Mouse (Mus musculus): Measurements from ENCODE around the gene Tbx3.
A peak's percentile ranks its signal among the peaks of the same experiment; 100 is the strongest.

The Tbx3 gene

DNA sequence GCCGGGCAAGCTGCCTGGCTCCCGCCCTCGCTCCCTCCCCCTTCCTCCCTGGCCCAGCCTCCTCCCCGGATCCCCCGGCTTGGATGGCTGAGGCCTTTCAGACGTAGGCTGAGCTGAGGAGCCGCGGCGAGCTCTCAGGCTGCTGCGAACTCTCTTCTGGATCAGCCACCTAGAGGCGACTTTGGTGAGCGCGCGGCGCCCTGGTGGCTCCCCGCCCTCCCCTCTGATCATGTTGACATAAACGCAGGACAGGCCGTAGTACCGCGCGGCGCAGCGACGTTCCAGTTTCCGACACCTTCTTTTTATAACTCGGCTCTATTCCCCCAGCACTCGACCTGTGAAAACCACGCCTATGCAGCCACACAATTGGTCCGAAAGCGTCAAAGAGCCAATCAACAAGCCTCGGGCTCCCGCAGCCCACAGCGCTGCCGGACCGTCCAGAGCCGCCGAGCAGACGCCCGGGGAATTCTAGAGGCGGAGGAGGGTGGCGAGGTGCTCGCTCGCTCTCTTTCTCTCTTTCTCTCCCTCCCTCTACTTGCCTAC lies at the start of gene Tbx3:
Gene Tbx3 (plus strand): TSS at position 104 of the 543 bp plus-strand sequence.
- DNase-seq = peak; percentile 33 to 35

DNA sequence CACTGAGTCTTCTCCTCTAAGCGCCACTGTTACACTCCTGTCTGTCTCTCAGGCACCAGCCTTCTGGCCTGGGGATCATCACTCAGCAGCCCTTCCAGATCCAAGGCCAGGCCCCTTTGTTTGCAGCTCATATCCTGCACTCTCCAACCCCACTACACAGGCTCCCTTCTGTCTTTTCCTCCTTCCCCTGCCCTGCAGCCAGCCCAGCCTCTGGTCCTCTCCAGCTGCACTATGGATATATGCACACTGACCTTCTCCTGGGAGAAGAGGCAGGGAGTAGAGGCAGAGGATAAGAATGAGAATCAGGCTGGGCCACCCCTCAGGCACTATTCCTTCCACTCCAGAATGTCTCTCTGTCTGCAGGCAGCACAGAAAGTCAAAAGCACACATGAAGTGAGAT lies 48.4 kb upstream of the Tbx3 start:
- DNase-seq = no peak

DNA sequence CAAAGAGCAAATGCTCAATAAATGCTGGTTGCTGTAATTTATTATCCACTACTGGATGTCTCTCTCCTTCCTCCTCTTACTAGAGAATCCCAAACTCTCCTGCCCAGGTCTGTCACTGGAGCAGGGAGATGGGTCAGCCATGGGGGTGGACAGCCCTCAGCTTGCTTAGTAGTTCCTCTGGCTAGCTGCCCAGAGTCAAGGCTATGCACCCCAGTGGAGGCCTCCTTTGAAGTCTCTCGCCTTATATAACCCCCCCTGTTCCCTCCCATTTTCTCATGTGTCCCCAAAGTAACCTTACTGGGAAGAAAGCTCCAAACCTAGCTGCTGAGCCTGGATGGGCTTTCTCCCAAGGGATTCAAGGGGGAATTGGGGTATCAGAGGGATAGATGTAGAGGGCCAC lies 45.9 kb upstream of the Tbx3 start:
- no peak for DNase-seq

DNA sequence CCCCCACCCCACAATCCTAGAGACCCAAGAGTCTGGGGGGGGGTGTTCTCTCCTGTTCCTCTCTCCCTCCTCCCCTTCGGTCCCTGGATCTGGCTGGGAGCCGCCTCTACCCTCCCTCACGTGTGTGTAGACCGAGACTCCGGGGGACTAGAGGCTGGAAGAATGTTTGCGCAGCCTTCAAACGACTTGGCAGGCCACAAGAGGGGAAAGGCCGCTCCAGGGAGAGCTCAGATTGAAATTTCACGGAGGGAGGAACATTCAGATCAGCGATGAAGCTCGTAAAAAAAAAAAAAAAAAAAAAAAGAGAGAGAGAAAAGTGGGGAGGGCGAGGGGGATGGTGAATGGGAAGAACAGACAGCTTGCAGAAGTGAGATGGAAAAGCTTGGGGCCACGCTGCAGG lies 44.9 kb upstream of the Tbx3 start:
- DNase-seq = no peak

DNA sequence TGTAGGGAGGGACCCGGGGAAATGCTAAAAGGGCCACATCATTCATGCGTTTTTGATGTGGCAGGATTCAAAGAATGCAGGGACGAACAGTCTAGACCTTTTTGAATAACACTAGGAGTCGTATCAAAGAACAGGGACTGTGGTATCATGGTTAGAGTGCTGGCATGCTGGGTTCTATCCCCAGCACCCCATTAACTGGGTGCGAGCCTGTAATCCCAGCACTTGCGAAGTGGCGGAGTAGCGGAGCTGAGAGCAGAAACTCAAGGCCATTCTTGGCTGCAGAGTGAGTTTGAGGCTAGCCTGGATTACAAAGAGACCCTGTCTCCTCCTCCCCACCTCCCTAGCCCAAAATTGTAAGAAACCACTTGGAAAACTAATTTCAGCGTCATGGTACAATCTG lies 44.3 kb upstream of the Tbx3 start:
- no peak for DNase-seq

DNA sequence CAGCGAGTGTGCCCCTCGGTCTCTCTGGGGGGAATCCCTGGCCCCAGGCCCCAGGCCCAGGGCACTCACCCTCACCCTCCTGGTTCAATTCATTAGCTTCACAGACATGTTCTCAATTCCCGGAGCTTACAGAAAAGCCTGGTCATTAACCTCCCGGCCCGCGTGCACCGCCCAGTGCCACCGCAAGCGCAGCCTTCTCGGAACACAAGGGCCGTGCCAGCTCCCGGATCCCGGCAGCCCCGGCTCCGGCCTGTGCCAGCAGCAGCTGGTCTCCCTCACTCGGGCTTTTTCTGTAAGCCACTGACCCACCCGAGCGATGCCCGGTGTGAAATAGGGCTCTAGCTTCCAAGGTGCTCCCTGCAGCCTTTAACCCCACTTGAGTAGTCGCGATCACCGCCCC lies 43.8 kb upstream of the Tbx3 start:
- DNase-seq = no peak

DNA sequence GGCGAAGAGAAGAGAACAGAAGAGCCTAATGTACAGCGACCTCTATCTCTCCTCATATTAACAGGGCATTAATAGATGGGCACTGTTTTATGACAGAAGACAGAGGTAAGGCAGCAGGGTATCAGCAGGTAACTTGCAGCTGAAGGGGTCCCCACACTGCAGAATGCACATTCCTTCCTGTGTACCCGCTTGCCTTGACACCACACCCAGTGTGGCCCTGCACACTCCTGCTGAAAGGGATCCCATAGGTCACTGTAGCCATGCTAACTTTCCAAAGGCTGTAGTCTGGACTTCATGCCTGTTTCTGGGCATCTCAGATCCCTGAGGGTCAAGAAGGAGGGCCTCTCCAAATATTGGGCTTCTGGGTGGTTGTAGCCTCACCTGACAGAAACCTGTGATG lies 42.4 kb upstream of the Tbx3 start:
- no peak for DNase-seq

DNA sequence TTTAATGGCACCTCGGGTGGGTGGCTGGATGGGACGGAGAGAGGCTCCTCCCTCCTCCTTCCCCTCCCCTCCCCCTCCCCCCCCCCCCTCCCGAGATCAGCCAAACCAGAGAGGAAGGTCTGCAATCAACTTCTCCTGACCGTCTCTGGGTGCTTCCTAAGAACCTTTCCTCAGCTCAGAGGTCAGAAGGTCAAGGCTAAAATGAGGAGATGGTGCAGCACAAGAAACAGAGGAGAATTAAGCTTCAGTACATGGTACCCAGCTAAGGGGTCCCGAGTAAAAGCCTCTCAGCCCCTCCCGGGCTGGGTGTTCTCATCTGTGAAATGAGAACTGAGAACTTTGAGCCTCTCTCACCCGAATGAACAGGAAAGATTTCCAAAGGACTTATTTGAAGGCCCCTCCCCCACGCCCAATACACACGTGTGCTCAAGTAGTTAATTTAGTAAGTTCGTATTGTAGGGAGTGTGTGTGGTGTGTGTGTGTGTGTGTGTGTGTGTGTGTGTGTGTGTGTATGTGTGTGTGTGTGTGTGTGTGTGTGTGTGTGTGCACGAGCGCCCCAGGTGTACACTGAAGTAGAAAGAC lies 41.6 kb upstream of the Tbx3 start:
- no peak for DNase-seq

DNA sequence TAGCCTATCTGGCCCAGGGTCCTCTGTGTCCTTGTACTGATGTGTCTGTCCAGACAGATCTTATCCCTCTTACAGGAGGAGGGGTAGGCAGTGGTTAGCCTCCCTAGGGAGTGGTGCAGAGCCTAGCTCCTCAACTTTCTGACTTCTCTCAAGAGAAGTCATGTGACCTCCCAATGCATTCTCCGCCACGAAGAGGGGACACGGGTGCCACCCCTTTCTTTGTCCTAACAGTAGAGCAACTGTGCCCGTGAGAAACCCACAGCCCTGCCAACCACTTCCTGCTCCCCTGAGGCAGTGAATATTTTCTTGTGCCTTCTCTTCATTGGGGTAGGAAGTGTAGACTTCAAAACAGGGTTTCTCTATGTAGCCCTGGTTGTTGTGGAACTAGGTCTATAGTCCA lies 36.9 kb upstream of the Tbx3 start:
- no peak for DNase-seq

DNA sequence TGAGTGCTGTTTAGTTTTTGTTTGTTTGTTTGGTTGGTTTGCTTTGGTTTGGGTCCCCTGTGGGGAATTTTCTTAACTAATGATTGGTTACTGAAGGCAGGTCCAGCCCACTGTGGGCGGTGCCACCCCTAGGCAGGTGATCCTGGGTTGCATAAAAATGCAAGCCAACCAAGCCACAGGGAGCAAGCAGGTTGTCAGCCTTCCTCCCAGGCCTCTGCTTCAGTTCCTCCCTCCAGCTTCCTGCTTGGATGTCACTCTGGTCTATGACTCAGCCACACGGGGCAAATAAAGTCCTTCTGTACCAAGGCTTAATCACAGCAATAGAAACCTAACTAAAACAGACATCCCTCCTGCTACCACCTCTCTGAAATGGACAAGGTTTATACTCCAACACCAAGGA lies 35.6 kb upstream of the Tbx3 start:
- no peak for DNase-seq

DNA sequence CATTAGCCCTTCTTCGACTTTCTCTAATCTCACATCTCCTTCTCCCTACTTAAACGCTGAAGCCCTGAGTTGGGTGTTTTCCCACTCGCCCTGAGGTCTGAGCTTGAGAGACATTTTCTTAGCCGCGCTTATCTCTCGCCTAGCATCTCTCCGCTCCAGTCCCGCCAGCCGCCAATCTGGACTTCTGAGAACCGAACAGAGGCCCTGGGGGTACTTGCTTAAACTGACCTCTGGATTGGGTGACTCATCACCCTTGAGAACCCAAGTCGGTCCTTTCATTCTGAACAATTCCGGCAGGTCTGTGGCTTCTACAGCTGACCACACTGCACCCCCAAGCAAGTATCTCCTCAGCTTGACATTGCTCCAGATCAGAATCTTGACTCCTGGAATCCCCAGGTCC lies 32.2 kb upstream of the Tbx3 start:
- no peak for DNase-seq

DNA sequence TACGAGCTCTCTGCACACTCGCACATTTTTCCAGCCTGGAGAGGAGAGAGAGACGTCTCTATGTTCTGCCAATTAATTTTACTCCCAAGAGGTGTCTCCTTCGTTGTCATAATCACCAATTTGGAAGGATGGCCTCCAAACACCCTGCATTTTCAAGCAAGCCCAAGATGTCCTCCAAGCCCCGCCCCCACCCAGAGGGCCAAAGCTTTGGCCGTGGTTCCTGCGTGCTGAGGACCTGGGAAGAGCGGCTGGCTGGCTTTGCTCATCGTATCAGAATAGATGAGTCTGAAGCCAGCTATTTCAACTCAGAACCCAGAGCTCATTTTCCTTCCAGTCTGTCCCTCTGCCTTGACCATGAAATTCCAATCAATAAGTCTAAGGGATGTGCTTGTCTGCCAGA lies 29.4 kb upstream of the Tbx3 start:
- no peak for DNase-seq

DNA sequence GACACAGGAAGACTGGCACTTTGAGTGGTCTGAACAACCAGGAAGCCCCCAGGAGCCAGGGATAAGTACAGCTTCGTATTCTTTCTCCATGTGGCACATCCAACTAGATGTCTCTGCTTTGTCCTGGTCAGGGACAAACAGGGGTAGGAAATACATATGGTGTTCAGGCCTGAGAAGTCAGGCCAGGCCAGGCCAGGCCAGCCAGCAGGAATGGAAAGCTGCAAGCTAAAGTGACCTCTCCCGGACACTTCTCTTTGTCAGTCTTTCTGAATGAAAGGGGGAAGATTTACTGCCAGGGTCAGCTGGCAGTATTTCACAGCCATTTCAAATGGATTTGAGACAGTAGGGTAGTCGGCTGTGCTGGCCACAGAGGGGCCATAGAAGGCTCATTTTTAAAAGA lies 28.8 kb upstream of the Tbx3 start:
- no peak for DNase-seq

DNA sequence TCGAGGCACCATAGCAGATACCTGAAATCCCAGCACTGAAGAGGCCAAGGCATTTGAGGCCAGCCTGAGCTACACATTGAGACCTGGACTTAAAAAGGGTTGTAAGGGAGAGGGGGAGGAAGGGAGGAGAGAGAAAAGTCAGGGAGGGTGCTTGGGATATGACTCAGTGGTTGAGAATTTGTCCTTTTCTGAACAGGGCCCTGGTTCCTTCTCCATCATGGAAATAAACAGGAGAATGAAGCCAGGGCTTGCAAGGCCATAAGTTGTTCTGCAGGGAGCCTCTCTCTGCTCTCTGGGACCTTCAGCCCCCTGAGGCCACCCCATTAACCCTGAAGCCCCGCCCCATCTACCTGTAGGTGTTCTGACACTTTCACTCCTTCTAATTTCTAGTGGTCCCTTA lies 23.5 kb upstream of the Tbx3 start:
- DNase-seq = no peak

DNA sequence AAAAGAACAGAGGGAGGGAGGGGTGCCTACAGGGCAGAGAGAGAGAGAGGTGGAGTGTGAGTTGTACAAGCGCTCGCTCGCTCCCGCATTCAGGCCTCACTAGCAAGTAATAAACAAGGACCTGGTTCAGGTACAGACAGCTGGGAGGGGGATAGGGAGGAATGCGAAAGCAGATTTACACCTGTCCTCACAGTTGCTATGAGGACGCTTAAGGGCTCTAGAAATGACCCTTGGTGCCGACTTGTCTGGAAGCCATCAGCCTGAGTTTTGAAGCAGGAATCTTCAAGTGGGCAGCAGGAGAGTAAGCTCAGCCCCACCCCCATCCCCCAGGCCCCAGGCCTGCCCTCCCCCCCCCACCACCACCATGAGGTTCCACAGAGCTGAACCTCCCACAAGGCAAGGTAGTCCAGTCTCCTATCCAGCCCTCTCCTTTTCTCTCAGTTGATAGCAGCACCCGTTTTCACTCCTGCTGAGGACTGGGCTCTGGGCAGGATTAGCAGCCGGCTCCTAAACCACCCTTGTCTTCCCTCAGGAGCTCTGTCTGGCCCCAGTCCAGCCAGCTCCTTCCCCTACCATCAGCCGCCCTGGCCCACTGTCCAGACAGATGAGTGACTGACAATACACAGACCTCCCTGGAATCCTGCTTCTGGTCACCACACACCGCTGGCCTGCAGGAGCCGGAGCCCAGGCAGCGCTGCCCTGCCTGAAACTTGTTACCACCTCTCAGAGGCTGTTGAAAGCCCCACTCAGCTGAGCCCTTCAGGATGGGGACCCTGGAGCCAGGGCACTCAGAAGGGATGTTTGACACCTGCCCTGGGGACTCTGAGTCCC lies 19.1 kb upstream of the Tbx3 start:
- DNase-seq = no peak

DNA sequence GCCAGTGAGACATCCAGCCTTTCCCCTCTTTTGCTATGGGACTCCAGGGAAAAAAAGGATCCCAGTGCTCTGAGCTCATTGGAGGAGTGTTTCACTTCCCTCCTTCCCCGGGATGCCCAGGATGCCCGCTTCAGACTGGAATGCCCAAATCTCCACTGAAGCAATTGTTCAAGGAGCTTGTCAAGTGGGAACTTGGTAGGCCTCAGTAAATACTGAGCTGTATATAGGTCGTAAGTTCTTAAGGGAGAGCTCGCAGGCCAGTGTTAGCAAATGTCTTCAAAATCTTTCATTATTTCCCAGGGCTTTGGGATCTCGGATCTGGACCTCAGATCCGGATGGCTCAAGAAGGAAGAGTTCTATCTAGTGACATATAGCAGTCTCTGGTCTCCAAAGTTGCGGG lies 14.1 kb upstream of the Tbx3 start:
- DNase-seq = no peak

DNA sequence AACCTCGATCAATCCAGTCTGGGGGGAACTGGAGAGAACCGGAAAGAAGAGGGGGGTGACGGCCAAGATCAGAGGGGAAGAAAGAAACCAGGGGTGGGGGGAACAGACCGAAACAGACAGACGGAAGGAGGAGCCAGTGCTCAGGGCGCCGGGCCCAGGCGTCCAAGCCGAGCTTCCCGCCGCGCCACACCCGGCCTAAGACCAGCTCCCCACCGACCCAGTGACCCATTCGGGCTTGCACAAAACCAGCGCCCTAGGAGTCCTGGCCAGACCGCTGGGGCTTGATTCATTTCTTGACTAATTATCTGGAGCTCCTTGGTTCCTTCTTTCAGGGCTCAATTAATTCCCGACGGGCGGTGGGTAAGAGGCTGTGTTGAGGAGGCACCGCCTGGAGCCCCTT lies 13.6 kb upstream of the Tbx3 start:
- DNase-seq = no peak

DNA sequence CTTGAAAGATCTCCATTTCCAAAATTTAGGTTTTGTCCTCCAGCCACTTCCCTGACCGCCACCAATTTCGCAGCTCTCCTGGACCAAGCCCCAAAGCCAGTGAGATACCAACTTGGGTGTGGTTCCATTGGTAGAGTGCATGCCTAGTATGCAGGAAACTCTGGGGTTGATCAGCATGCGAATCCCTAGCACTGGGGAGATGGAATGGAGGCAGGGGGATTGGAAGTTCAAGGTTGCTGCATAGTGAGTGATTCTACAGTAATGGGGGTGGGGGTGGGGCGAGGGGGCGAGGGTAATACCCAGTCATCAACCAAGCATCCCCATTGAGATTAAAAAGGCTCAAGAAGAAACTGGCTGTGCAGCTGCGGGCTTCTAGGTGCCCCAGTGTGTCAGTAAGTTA lies 13.1 kb upstream of the Tbx3 start:
- no peak for DNase-seq

DNA sequence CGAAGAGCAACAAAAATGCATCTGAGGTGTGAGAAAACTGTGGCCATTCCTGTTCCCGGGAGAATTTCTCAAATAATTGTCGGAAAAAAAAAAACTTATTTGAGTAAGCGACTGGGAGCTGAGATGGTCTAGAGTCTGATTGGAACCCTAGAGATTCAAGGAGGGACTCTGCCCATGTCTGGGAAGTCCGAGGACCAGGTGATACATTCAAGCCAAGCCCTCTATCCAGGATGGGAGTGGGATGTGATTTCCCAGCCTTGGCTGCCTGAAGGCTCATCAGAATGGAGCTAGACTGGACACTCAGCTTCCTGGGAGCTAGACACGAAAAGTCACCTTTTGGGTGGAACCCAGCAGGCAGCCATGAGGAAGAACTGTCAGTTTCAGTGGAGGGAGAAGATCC lies 12.7 kb upstream of the Tbx3 start:
- no peak for DNase-seq

DNA sequence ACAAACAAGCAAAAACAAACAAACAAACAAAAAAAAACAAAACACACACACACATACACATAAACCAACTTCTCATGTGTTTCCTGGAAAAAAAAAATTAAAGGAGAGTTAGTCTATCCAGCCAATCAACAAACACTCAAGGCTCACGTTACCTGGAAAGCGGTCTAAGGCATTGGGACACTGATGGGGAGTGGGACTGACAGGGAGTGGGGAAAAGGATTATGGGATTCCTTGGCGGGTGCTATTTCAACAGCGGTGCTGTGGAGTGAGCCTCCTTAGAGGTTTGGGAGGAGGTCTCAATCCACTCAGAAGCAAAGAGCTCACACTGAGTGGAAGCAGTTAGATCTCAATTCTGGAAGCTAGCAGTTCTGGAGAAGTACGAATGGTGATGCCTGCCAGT lies 12.1 kb upstream of the Tbx3 start:
- no peak for DNase-seq

DNA sequence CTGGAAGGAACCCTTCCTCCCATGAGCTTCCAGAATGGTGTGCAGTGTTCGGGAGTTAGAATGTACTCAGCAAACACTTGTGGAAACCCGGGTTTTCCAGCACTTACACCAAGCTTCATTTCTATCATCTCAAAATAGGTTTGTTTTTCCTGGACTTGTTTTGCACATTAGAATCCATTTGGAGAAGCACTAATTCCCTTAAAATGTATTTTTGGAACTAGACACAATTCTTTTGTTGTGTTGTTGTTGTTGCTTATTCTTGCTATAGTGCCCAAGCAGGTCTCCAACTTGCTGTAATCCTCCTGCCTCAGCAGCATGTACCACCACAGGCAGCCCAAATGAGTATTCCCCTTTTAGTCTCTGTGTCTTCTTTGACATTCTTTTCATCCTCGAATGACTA lies 11.4 kb upstream of the Tbx3 start:
- DNase-seq = no peak

DNA sequence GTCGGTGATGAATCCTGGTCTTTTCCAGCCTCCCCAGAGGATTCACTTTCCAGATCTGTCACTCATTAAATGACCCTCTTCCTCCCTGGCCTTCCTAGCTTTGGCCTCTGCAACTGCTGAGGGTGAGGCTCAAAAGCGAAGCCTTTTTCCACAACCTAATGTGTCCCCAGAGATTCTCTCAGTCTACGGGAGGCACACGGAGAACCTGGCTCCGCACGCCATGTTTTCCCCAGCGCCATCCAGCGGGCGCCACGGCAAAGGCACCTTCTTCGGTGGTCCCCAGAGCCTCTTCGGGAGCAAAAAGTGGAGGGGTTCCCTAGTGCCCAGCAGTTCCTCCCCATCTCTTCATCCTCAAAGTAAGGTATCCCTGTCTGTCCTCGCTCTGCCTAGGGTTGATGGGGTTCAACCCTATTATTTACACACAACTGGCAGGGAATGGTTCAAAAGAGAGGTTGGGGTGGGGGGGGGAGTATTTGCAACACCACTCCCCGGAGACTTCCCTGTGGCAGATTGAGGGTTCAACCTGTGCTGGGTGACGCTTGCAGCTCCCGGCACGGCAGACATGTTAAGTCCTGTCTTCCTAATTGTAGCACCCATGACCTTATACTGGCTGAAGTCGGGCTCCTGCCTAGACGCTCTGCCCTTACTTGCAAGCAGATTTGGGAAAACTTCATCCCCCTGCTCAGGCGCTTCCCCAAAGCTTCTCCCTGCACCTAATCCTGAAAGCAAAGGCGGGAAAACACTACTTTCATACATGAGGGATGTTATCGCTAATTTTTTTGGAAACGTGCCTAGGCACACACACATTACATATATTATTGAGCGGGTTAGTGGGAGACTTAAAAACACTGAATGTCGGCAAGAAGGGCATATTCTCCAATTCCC lies 9.7 kb upstream of the Tbx3 start:
- no peak for DNase-seq

DNA sequence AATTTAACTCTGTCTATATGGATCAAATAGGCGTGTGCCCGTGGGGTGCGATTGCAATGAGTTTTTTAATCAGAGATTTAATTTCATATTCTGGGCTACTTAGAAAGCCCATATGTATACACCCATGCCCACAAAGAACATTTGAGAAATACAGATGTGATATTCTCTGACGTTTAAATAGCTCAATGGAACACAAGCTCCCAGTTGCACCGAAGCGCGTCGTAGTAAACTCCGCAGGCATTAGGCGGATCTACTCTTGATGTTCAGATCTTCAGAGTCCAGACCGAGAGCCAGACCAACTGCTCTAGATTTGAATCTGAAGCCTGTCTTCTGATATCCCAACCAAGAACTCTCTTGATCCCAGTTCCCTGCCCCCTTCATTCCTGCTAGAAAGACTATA lies 9.0 kb upstream of the Tbx3 start:
- DNase-seq = no peak

DNA sequence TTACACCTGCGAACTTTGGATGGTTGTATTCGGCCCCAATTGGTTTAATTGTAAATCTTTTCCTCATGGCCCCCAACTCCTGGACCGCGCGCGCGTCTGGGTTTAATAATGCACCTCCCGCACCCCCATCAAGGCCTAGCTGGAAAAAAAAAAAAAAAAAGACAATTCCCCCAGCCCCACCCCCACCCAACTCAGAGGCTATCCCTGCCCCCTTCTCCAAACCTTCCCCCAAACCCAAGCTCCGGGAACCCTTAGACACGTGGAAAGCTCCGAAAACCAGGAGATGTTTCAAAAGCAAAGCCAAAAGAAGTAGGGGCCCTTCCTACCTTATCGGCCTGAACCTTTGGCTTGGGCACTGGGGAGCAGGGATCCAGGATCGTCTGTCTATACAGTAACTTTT lies 8.1 kb upstream of the Tbx3 start:
- no peak for DNase-seq

All from cerebellum, postnatal 36 days (tissue).